Mouse (Mus musculus) erythroblast, adult 5-6 weeks (primary cell): ENCODE data around the gene Olfr46. TPM values are rescaled to one million over a fixed set of nuclear protein-coding genes. Genes with fewer than 3 reads are reported as not detected.
"Not testable (repeated sequence)": the region's sequence is repeated elsewhere in the genome, so short reads cannot be mapped to it uniquely, and the experiment has no call there.

Source experiments
- ATAC-seq: replicated peaks from 2 replicates; pipeline ENCODE4 v1.8.0; 2016; ENCODE audit warnings: moderate number of reproducible peaks, mild to moderate bottlenecking, moderate TSS enrichment, inconsistent platforms; ENCODE audit not compliant: poor library complexity, low FRiP score, severe bottlenecking
- total RNA-seq, 2 experiments: library from RNA; stranded (forward) in 1 of 2; stranded (reverse) in 1 of 2; fragments of 150-400 nt in 1 of 2; fragments of 200-764, 138-1000 nt in 1 of 2; gene quantifications; 2 replicates each; pipeline versions ENCODE4 v1.2.3 to v1.2.4; 2015 to 2017; ENCODE audit warnings: low replicate concordance in 2 of 2

Gene Olfr46
- total RNA-seq (2015; ENCODE audit: low replicate concordance) (0.19 and 0.21 TPM in 2 replicates), total RNA-seq (2017; ENCODE audit: low replicate concordance) (0.09 and 0.28 TPM in 2 replicates)

- ATAC-seq = not testable (repeated sequence)
These were observed at the start of gene Olfr46 for GRCm38 (mm10) chr7:140600969-140601368. TSS of gene Olfr46 (plus strand) at chr7:140601269.

GRCm38 (mm10) chr7:140567586-140567985, 33.5 kb upstream of the Olfr46 start, which contains the start of gene Olfr538:
TSS of gene Olfr538 (plus strand) at chr7:140567886.
- ATAC-seq = no peak

GRCm38 (mm10) chr7:140628670-140629069, 27.6 kb downstream of the Olfr46 start, which contains the start of gene Olfr61:
TSS of gene Olfr61 (plus strand) at chr7:140628970.
- ATAC-seq = not testable (repeated sequence)

- no peak for ATAC-seq
These were observed 29.5 kb downstream of the Olfr46 start for GRCm38 (mm10) chr7:140630559-140630958.

DNA sequence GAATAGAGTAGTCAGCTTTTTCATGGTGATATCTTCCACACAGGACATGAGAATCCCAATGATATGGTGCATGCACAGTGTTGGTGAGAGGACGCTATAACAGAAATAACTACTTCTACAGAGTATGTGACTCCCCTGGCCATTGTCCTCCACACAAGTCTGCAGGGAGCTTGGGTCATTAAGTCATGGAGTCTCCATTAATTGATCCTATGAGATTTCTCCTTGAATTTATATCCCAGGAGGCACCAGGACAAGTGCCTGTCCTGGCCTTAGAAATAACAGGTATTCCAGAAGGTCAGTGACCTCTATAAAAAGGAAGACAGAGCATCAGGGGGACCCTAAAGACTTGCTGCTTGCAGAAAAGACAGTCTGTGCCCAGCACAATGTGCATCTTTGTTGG, 45.1 kb downstream of the Olfr46 start, which contains the start of gene Olfr53:
TSS of gene Olfr53 (plus strand) at position 301 of the 400 bp plus-strand sequence.
- ATAC-seq = no peak

- ATAC-seq = no peak
These were observed 58.6 kb downstream of the Olfr46 start, which contains the start of gene Olfr539 for GRCm38 (mm10) chr7:140659630-140660029. TSS of gene Olfr539 (plus strand) at chr7:140659930.

Other genes with a start within 250 kb of the Olfr46 start
- not detected in 2 replicates for gene Olfr60, start 239.6 kb upstream of the Olfr46 start, total RNA-seq (2015; ENCODE audit: low replicate concordance)
- gene Olfr60, start 239.6 kb upstream of the Olfr46 start, total RNA-seq (2017; ENCODE audit: low replicate concordance) = not detected in 2 replicates
- not detected in 2 replicates for gene Olfr530, start 224.9 kb upstream of the Olfr46 start, total RNA-seq (2015; ENCODE audit: low replicate concordance)
- not detected in 2 replicates for gene Olfr530, start 224.9 kb upstream of the Olfr46 start, total RNA-seq (2017; ENCODE audit: low replicate concordance)
- not detected in 2 replicates for gene Olfr531, start 198.4 kb upstream of the Olfr46 start, total RNA-seq (2015; ENCODE audit: low replicate concordance)
- not detected in 2 replicates for gene Olfr531, start 198.4 kb upstream of the Olfr46 start, total RNA-seq (2017; ENCODE audit: low replicate concordance)
- gene Olfr532, start 179.6 kb upstream of the Olfr46 start, total RNA-seq (2015; ENCODE audit: low replicate concordance) = not detected in 2 replicates
- not detected in 2 replicates for gene Olfr532, start 179.6 kb upstream of the Olfr46 start, total RNA-seq (2017; ENCODE audit: low replicate concordance)
- not detected in 2 replicates for gene Olfr533, start 137.9 kb upstream of the Olfr46 start, total RNA-seq (2015; ENCODE audit: low replicate concordance)
- not detected in 2 replicates for gene Olfr533, start 137.9 kb upstream of the Olfr46 start, total RNA-seq (2017; ENCODE audit: low replicate concordance)
- not detected in 2 replicates for gene Olfr535, start 117.1 kb upstream of the Olfr46 start, total RNA-seq (2015; ENCODE audit: low replicate concordance)
- gene Olfr535, start 117.1 kb upstream of the Olfr46 start, total RNA-seq (2017; ENCODE audit: low replicate concordance) = not detected in 2 replicates
- gene Olfr536, start 93.9 kb upstream of the Olfr46 start, total RNA-seq (2015; ENCODE audit: low replicate concordance) = not detected in 2 replicates
- not detected in 2 replicates for gene Olfr536, start 93.9 kb upstream of the Olfr46 start, total RNA-seq (2017; ENCODE audit: low replicate concordance)
- not detected in 2 replicates for gene Olfr538, start 33.4 kb upstream of the Olfr46 start, total RNA-seq (2015; ENCODE audit: low replicate concordance)
- 2.0 TPM in 1 of 2 replicates, not detected in the other for gene Olfr538, start 33.4 kb upstream of the Olfr46 start, total RNA-seq (2017; ENCODE audit: low replicate concordance)
- not detected in 2 replicates for gene Olfr61, start 27.7 kb downstream of the Olfr46 start, total RNA-seq (2015; ENCODE audit: low replicate concordance)
- not detected in 2 replicates for gene Olfr61, start 27.7 kb downstream of the Olfr46 start, total RNA-seq (2017; ENCODE audit: low replicate concordance)
- gene Olfr53, start 45.2 kb downstream of the Olfr46 start, total RNA-seq (2015; ENCODE audit: low replicate concordance) = not detected in 2 replicates
- not detected in 2 replicates for gene Olfr53, start 45.2 kb downstream of the Olfr46 start, total RNA-seq (2017; ENCODE audit: low replicate concordance)
- gene Olfr539, start 58.7 kb downstream of the Olfr46 start, total RNA-seq (2015; ENCODE audit: low replicate concordance) = not detected in 2 replicates
- gene Olfr539, start 58.7 kb downstream of the Olfr46 start, total RNA-seq (2017; ENCODE audit: low replicate concordance) = 0.14 TPM in 1 of 2 replicates, not detected in the other
- gene Olfr45, start 80.7 kb downstream of the Olfr46 start, total RNA-seq (2015; ENCODE audit: low replicate concordance) = not detected in 2 replicates
- gene Olfr45, start 80.7 kb downstream of the Olfr46 start, total RNA-seq (2017; ENCODE audit: low replicate concordance) = not detected in 2 replicates
- gene Olfr541, start 96.0 kb downstream of the Olfr46 start, total RNA-seq (2015; ENCODE audit: low replicate concordance) = not detected in 2 replicates
- gene Olfr541, start 96.0 kb downstream of the Olfr46 start, total RNA-seq (2017; ENCODE audit: low replicate concordance) = not detected in 2 replicates
- gene Cyp2e1, start 162.5 kb downstream of the Olfr46 start, total RNA-seq (2015; ENCODE audit: low replicate concordance) = not detected in 2 replicates
- not detected in 2 replicates for gene Cyp2e1, start 162.5 kb downstream of the Olfr46 start, total RNA-seq (2017; ENCODE audit: low replicate concordance)
- gene Syce1, start 186.6 kb downstream of the Olfr46 start, total RNA-seq (2015; ENCODE audit: low replicate concordance) = not detected in 2 replicates
- gene Syce1, start 186.6 kb downstream of the Olfr46 start, total RNA-seq (2017; ENCODE audit: low replicate concordance) = 0.60 TPM in 1 of 2 replicates, not detected in the other
- gene Zfp941, start 220.9 kb downstream of the Olfr46 start, total RNA-seq (2015; ENCODE audit: low replicate concordance) = not detected in 2 replicates
- 0.28 and 0.51 TPM in 2 replicates for gene Zfp941, start 220.9 kb downstream of the Olfr46 start, total RNA-seq (2017; ENCODE audit: low replicate concordance)
- not detected in 2 replicates for gene Urah, start 233.7 kb downstream of the Olfr46 start, total RNA-seq (2015; ENCODE audit: low replicate concordance)
- not detected in 2 replicates for gene Urah, start 233.7 kb downstream of the Olfr46 start, total RNA-seq (2017; ENCODE audit: low replicate concordance)
- not detected in 2 replicates for gene Scgb1c1, start 244.3 kb downstream of the Olfr46 start, total RNA-seq (2015; ENCODE audit: low replicate concordance)
- not detected in 2 replicates for gene Scgb1c1, start 244.3 kb downstream of the Olfr46 start, total RNA-seq (2017; ENCODE audit: low replicate concordance)
- not detected in 2 replicates for gene Odf3, start 246.5 kb downstream of the Olfr46 start, total RNA-seq (2015; ENCODE audit: low replicate concordance)
- gene Odf3, start 246.5 kb downstream of the Olfr46 start, total RNA-seq (2017; ENCODE audit: low replicate concordance) = not detected in 2 replicates